Mouse (Mus musculus) left cerebral cortex, postnatal 36 days (tissue): ENCODE measurements at regions not wholly inside any gene's neighbourhood (a gene's known extent, or its start where the extent isn't known, plus 50 kb on each side); places are given as distances from the start of the nearest gene placed in this dataset.

Experiments used
- DNase-seq, 2 experiments: peaks; one replicate each; pipeline ENCODE4 v3.0.0; 2021 to 2022; ENCODE audit warnings: low spot score in 2 of 2, mixed read lengths in 1 of 2
- intact Hi-C: fragments of 180-260 bp; cut with DNase I; formaldehyde crosslinking; loops from one replicate; pipeline ENCODE4 v1.15.1; 2025

DNA sequence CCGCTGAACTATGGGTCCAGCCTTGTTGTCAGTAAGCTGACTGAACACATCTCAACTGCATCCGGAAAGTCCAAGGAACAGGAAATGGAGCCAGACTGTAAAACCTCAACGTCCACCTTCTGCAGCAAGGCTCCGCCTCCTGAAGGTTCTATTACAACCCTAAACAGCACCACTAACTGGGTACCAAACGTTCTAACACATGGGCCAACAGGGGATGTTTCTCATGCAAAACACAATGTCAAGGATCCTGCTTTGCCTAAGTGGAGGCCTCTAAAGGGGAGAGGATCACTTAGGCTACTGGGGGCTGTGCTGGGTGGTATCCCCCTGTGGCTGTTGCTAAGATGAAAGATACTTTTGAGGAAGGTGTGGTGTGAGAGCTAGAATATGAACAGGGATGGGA lies 51.0 kb upstream of the Stt3b start:
- DNase-seq, result no peak
- intact Hi-C loops, result no loop called here

DNA sequence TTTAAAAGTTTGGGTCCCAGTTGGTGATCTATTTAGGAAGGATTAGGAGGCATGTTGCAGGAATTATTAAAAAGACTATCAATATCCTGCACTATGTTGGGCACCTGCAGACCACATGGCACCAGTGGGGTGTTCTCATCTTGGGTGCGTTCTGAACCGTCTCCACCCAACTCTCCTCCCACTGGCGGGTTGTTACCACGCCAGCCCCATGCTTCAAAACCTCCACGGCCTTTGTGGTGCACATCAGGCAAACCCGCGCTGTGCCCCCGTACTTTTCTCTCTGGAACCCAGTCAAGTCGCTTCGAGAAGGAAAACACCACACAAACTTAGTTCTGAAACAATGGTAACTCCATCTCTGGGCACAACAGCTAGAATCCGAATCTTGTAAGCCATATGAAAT lies 51.7 kb upstream of the Stt3b start:
- no peak for DNase-seq
- intact Hi-C loops, result no loop called here

GRCm38 (mm10) chr9:115362486-115362885 lies 52.3 kb upstream of the Stt3b start:
- DNase-seq, result no peak
- intact Hi-C loops, result no loop called here

- intact Hi-C loops, result no loop called here
Observed at GRCm38 (mm10) chr9:115364919-115365861, 55.0 kb upstream of the Stt3b start.

GRCm38 (mm10) chr9:115367808-115368207 lies 57.6 kb upstream of the Stt3b start:
- intact Hi-C loops, result no loop called here
- DNase-seq, result no peak

More at GRCm38 (mm10) chr9:115364919-115365861, 55.0 kb upstream of the Stt3b start:
- DNase-seq, result no peak

DNA sequence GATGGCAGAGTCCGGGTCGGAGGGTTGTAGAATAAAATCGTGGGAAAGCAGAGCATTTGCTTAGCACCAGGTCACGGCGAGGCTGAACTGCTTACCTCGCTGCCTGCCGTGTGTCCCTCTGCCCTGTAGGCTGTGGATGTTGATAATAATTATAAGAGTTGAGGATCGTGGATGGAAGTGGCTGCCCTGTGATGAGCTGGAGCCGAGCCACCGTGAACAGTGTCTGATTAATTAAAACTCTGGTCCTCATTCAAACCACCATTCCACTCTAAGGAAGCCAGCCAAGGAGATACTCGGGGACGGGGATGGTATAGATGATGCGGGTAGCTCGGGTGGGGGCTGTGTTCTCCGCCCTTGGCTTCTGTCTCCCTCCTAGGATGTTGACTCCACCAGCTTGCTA lies 70.1 kb upstream of the Stt3b start:
- intact Hi-C loops, result no loop called here
- DNase-seq, result no peak

DNA sequence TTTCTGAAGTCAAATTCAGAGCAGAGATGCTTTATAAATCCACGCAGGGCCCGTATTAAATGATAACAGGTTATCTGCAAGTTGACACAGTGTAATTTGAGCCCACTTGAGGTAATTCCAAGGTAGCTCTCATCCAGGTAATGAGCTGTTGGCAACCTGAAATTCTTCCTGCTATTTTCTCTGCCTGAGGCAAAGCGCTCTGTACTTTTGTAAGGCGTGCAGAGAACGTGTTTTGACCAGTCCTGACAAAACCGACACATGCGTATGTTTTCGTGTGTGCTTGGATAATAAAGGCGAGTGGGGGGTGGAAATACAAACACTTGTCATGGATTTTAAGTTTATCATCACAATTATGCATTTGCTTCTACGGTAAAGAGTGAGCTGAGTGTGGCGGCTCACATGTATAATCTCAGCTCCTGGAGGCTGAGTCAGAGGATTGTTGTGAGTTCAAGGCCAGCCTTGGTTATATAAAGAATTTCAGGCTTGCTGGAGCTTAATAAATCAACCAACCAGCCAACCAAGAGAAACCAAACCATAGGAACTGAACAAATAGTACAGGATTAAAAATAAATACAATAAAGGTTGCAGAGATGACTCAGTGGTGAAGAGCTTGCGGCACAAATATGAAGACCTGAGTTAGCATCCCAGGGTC lies 72.7 kb upstream of the Stt3b start:
- DNase-seq, result no peak
- intact Hi-C loops, result no loop called here

DNA sequence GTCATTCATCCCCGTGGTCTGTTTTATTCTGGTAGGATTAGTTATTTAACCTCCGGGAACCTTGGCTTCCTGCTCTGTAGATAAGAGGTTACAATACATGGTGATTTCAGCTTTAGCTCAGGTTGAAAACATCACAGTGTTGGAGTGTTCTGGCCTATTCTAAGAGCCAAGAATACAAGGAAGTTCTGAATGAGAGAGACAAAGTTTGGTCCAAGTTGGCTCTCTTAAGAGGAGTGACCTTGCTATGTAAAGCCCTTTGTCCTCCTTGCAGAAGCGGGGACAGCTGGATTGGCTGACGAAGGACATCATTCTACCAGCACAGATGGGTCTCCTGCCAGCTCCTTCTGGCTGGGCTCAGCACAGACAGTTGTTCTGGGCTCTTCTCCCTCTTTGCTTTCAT lies 73.7 kb upstream of the Stt3b start:
- intact Hi-C loops, result no loop called here

GRCm38 (mm10) chr9:115384345-115384744 lies 74.1 kb upstream of the Stt3b start:
- intact Hi-C loops, result no loop called here
- DNase-seq, result no peak

More for the DNA sequence above, 73.7 kb upstream of the Stt3b start:
- DNase-seq, result no peak

DNA sequence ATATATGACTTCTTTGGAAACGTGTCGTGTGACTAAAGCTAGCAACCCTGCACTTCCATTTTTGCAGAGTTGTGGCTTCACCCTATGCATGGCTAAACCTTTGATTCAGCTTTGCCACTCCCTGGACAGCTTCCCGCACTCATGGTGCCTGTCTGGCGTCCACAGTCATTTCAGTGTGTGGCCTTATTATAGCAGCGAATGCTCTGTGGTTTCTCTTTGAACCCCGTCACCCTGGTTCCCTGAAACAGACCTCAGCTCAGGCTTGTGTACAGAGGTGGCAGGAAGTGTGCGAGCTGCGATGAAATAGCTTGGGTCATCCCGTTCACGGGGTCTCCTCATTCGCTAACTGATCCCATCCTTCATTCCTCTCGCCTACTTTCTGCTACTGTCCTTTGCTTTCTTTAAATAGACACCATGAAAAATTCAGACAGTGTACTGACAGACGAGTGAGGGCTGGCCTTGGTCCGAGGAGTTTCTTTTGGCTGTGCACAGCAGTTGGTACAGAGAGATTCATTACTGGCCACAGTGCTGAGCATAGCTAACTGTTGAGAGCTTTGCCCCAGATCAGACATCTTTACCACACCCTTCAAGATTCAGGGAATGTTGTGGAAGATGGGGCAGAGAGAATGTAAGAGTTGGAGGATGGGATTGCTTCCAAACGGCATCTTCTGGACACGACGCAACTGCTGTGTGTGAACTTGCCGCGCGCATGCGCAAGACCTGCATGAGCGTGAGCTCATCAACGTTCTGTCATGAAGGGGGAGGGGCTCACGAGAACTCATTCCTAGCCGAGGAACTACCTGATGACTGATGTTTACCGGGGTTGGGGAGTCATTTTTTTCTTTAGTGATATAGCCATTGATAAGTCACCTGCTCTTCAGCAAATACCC lies 77.5 kb upstream of the Stt3b start:
- intact Hi-C loops, result no loop called here
- no peak for DNase-seq

GRCm38 (mm10) chr9:115388361-115388759 lies 78.1 kb upstream of the Stt3b start:
- DNase-seq, result no peak
- intact Hi-C loops, result no loop called here

DNA sequence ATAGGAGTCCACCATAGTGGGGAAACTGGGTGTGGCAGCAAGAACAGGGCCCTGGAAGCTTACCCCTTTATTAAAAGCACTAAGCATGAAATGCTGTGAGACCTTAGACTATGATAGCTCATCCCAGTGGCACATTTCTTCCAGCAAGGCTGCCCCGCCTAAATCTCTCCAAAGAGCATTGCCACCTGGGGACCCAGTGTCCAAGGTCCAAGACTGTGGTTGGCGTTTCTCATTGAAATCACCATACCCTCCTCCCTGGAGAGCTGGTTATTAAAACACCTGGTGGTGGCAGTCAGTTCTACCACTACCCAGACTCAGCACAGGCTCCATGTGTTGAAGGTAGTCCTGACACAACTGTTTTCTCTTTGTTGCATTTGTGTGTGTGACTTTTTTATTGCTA lies 78.9 kb upstream of the Stt3b start:
- no peak for DNase-seq
- intact Hi-C loops, result no loop called here

DNA sequence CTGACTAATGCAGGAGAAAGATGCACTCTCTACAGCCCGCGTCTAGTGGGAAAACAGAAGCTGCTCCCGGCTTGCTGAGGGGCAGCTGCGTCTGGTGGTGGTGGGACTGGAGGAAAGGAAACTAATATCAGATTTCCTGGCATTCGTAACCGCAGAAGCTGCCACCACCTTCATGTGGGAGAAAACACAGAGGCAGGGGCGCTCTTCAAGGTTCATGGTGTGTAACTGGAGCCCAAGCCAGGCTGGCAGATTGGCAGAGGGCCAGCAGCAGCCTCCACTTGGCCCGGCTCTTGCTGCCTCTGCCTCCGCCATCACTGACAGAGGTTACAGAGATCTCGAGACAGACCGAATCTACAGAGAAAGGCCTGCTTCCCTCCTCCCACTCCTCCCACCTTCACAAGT lies 80.7 kb upstream of the Stt3b start:
- intact Hi-C loops, result no loop called here
- peak; percentile 10 to 17 for DNase-seq

GRCm38 (mm10) chr9:115395511-115395910 lies 85.3 kb upstream of the Stt3b start:
- DNase-seq, result no peak
- intact Hi-C loops, result no loop called here

GRCm38 (mm10) chr9:115400461-115400860 lies 90.2 kb upstream of the Stt3b start:
- no peak for DNase-seq
- intact Hi-C loops, result no loop called here

GRCm38 (mm10) chr9:115401405-115402151 lies 91.4 kb upstream of the Stt3b start:
- intact Hi-C loops, result no loop called here
- DNase-seq, result no peak

- DNase-seq, result no peak
- intact Hi-C loops, result no loop called here
Observed at GRCm38 (mm10) chr9:115402661-115403060, 92.4 kb upstream of the Stt3b start.

DNA sequence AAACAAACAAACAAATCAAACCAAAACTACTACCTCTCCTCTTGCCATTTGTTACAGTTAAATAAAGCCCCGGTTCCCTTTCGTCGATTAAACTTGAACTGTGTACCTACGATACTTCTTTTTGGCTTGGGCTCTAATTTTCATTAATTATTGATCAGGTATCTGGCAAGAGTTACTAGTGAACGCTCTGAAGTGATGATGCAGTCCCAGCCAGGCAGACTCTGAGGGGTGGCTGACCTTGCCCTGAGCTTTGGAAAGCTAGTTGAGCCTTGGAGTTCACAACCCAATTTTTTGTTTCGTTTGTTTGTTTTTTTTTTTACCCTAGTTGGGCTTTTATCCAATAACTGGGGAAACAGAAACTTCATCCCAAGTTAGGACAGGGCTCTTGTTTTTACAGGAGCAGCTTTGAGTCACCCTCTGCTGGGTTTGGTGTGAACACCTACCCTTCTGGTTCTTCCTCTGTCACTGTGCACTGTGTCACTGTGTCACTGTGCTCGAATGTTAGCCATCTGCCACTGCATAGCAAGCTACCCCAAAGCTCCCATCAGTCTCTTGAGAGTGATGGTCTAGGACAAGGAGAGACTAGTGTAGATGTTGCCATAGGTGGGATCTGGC lies 93.2 kb upstream of the Stt3b start:
- no peak for DNase-seq
- intact Hi-C loops, result no loop called here

DNA sequence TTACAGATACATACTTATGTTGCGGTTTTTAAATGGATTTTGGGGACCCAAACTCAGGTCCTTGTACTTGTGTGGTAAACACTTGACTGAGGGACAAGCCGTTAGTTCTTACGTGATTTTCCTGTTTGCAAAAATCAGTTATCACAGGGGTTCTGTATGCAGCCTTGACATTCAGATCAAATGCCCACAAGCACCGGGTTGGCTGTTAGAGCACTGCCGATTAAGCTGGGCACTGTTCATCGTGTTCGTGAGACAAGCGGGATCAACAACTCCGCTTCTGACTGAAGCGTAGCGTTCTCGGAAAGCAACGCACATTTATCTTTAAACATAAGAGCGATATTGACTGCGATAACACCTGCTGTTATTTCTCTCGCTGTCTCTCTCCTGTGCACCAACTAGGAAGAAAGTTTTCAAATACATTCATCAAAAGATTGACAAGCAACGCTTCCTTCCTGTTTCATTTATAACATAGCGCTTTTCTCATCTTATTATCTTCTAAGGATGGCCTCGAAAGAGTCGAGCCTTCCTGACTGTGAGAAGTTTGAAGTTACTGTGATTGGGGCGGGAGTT lies 97.8 kb upstream of the Stt3b start:
- intact Hi-C loops, result no loop called here
- DNase-seq, result no peak
